Mouse (Mus musculus): Measurements from ENCODE around the gene Lrtm2. TPM values are rescaled to one million over a fixed set of nuclear protein-coding genes. Genes with fewer than 3 reads are reported as not detected.

Lrtm2 gene
- total and polyA plus RNA-seq, 2 experiments from 2014 or later: 12.7 to 17.8 TPM

- DNase-seq (no peak), ATAC-seq (no peak)
- Histone ChIP-seq H3K36me3 (ENCODE audit: insufficient read depth) (peaks cover 24% of the 10 kb centered on the region), H3K4me3 (ENCODE audit: low read depth, low read length) (no peak overlapping the region), H3K4me1 (ENCODE audit: insufficient read depth) (no peaks in the 10 kb centered on the region), H3K27me3 (ENCODE audit: insufficient read depth, low read length) (no peaks in the 10 kb centered on the region), H3K9ac (no peak overlapping the region), H3K9me3 (ENCODE audit: low read length) (no peaks in the 10 kb centered on the region), H3K4me2 (ENCODE audit: low read depth) (no peak overlapping the region), H3K27ac (ENCODE audit: low read depth, low read length) (no peak overlapping the region)
- TF ChIP-seq CTCF (IDR thresholded peaks at IDR 0.05; ENCODE audit: low read depth): no peak
- 79% methylated on average over 8 of the region's 8 CpGs for WGBS
These were observed 21.1 kb upstream of the Lrtm2 start for GRCm38 (mm10) chr6:119351656-119352055.

- H3K4me2 ChIP-seq (ENCODE audit: low read depth): no peak overlapping the region
- TF ChIP-seq CTCF (IDR thresholded peaks at IDR 0.05; ENCODE audit: low read depth): no peak
- H3K36me3 ChIP-seq (ENCODE audit: insufficient read depth): peaks cover 21% of the 10 kb centered on the region
- H3K4me3 ChIP-seq (ENCODE audit: low read depth, low read length): no peak overlapping the region
- H3K27ac ChIP-seq (ENCODE audit: low read depth, low read length): no peak overlapping the region
- H3K4me1 ChIP-seq (ENCODE audit: insufficient read depth): no peaks in the 10 kb centered on the region
- no peak overlapping the region for H3K9ac ChIP-seq
- H3K9me3 ChIP-seq (ENCODE audit: low read length): no peaks in the 10 kb centered on the region
- no peaks in the 10 kb centered on the region for H3K27me3 ChIP-seq (ENCODE audit: insufficient read depth, low read length)
- DNase-seq: no peak
- 70% methylated on average over 9 of the region's 9 CpGs for WGBS
- ATAC-seq: no peak
These were observed 20.2 kb upstream of the Lrtm2 start for GRCm38 (mm10) chr6:119350703-119351198.

- H3K27ac ChIP-seq (ENCODE audit: low read depth, low read length): no peak overlapping the region
- WGBS: 0% methylated on average over 1 of the region's 1 CpGs
- no peaks in the 10 kb centered on the region for H3K9me3 ChIP-seq (ENCODE audit: low read length)
- ATAC-seq (peak; percentile 84), DNase-seq (peak; percentile 96)
- no peaks in the 10 kb centered on the region for H3K27me3 ChIP-seq (ENCODE audit: insufficient read depth, low read length)
- no peak overlapping the region for H3K9ac ChIP-seq
- TF ChIP-seq CTCF (IDR thresholded peaks at IDR 0.05; ENCODE audit: low read depth): peak; percentile 97
- no peaks in the 10 kb centered on the region for H3K4me1 ChIP-seq (ENCODE audit: insufficient read depth)
- peaks cover 2% of the 10 kb centered on the region for H3K36me3 ChIP-seq (ENCODE audit: insufficient read depth)
- H3K4me2 ChIP-seq (ENCODE audit: low read depth): no peak overlapping the region
- H3K4me3 ChIP-seq (ENCODE audit: low read depth, low read length): no peak overlapping the region
These were observed 17.7 kb upstream of the Lrtm2 start for GRCm38 (mm10) chr6:119348234-119348633.

- Histone ChIP-seq H3K4me3 (ENCODE audit: low read depth, low read length) (no peak overlapping the region), H3K4me1 (ENCODE audit: insufficient read depth) (no peaks in the 10 kb centered on the region), H3K4me2 (ENCODE audit: low read depth) (no peak overlapping the region), H3K36me3 (ENCODE audit: insufficient read depth) (no peaks in the 10 kb centered on the region), H3K9ac (no peak overlapping the region), H3K9me3 (ENCODE audit: low read length) (no peaks in the 10 kb centered on the region), H3K27me3 (ENCODE audit: insufficient read depth, low read length) (no peaks in the 10 kb centered on the region), H3K27ac (ENCODE audit: low read depth, low read length) (no peak overlapping the region)
- DNase-seq: no peak
- no peak for TF ChIP-seq CTCF (IDR thresholded peaks at IDR 0.05; ENCODE audit: low read depth)
- WGBS: 79% methylated on average over 5 of the region's 5 CpGs
- ATAC-seq: peak; percentile 13
These were observed 17.2 kb upstream of the Lrtm2 start for GRCm38 (mm10) chr6:119347813-119348212.

GRCm38 (mm10) chr6:119346257-119346656 lies 15.7 kb upstream of the Lrtm2 start:
- no peaks in the 10 kb centered on the region for H3K36me3 ChIP-seq (ENCODE audit: insufficient read depth)
- H3K4me1 ChIP-seq (ENCODE audit: insufficient read depth): 0 out of 2 replicates have a peak, but pooled peaks cover under 1% of the 10 kb centered on the region
- H3K9ac ChIP-seq: no peak overlapping the region
- H3K27ac ChIP-seq (ENCODE audit: low read depth, low read length): no peak overlapping the region
- no peaks in the 10 kb centered on the region for H3K9me3 ChIP-seq (ENCODE audit: low read length)
- 70% methylated on average over 10 of the region's 10 CpGs for WGBS
- H3K4me3 ChIP-seq (ENCODE audit: low read depth, low read length): no peak overlapping the region
- ATAC-seq (no peak), DNase-seq (no peak)
- TF ChIP-seq CTCF (IDR thresholded peaks at IDR 0.05; ENCODE audit: low read depth): no peak
- no peak overlapping the region for H3K4me2 ChIP-seq (ENCODE audit: low read depth)
- H3K27me3 ChIP-seq (ENCODE audit: insufficient read depth, low read length): no peaks in the 10 kb centered on the region

- H3K4me3 ChIP-seq (ENCODE audit: low read depth, low read length): no peak overlapping the region
- H3K4me2 ChIP-seq (ENCODE audit: low read depth): no peak overlapping the region
- H3K36me3 ChIP-seq (ENCODE audit: insufficient read depth): no peaks in the 10 kb centered on the region
- no peaks in the 10 kb centered on the region for H3K9me3 ChIP-seq (ENCODE audit: low read length)
- no peaks in the 10 kb centered on the region for H3K27me3 ChIP-seq (ENCODE audit: insufficient read depth, low read length)
- H3K9ac ChIP-seq: no peak overlapping the region
- 0 out of 2 replicates have a peak, but pooled peaks cover 4% of the 10 kb centered on the region for H3K4me1 ChIP-seq (ENCODE audit: insufficient read depth)
- H3K27ac ChIP-seq (ENCODE audit: low read depth, low read length): no peak overlapping the region
- TF ChIP-seq CTCF (IDR thresholded peaks at IDR 0.05; ENCODE audit: low read depth): no peak
- DNase-seq: peak; percentile 75
- peak; percentile 99 for ATAC-seq
These were observed 10.8 kb upstream of the Lrtm2 start for GRCm38 (mm10) chr6:119341409-119341808.

- no peak for TF ChIP-seq CTCF (IDR thresholded peaks at IDR 0.05; ENCODE audit: low read depth)
- Histone ChIP-seq H3K4me1 (ENCODE audit: insufficient read depth) (0 out of 2 replicates have a peak, but pooled peaks cover 4% of the 10 kb centered on the region), H3K4me3 (ENCODE audit: low read depth, low read length) (no peak overlapping the region), H3K9ac (no peak overlapping the region), H3K27me3 (ENCODE audit: insufficient read depth, low read length) (no peaks in the 10 kb centered on the region), H3K4me2 (ENCODE audit: low read depth) (no peak overlapping the region), H3K36me3 (ENCODE audit: insufficient read depth) (no peaks in the 10 kb centered on the region), H3K9me3 (ENCODE audit: low read length) (no peaks in the 10 kb centered on the region), H3K27ac (ENCODE audit: low read depth, low read length) (no peak overlapping the region)
- 34% methylated on average over 10 of the region's 11 CpGs for whole genome bisulfite sequencing
- DNase-seq (no peak), ATAC-seq (no peak)
These were observed 7.8 kb upstream of the Lrtm2 start for GRCm38 (mm10) chr6:119338121-119338912.
